ENCODE assay signal across 9 mouse cellular contexts in genomic region chr3:123235921-123236320, GRCm38 (mm10). TPM values are rescaled to one million over a fixed set of nuclear protein-coding genes. Genes with fewer than 3 reads are reported as not detected.
DNase-seq lines count a peak whose midpoint lies in the region; ATAC-seq and TF ChIP-seq lines count a peak whose summit lies in the region.
"Had no signal": no experiment of that assay in that cellular context is flagged by ENCODE, and none has a peak within 500 bp of the region (broad histone marks: within the 10 kb centered on the region; RNA-seq: fewer than 3 reads in every experiment).

Gene Synpo2 (minus strand): TSS chr3:123236149.

- peaks cover 4% of the 10 kb centered on the region; the same call in 1 of the 2 replicates for H3K27me3 ChIP-seq in thymus, adult 2 months (ENCODE audit: control insufficient read depth, insufficient read depth, low read length)
- H3K27me3 ChIP-seq in forebrain, embryonic 10.5 days (ENCODE audit: poor library complexity, severe bottlenecking): peaks cover 34% of the 10 kb centered on the region
- no peaks in the 10 kb centered on the region for H3K27me3 ChIP-seq in heart, embryonic 14.5 days (ENCODE audit: control insufficient read depth, insufficient read depth, low read length)
- no peaks in the 10 kb centered on the region for H3K27me3 ChIP-seq in kidney, postnatal 0 days (ENCODE audit: insufficient read depth, low read length)
- H3K27me3 ChIP-seq in liver, embryonic 12.5 days (replicated peaks): peaks cover 26% of the 10 kb centered on the region
- no peaks in the 10 kb centered on the region for H3K27me3 ChIP-seq in testis, adult 2 months (ENCODE audit: control insufficient read depth, insufficient read depth, low read length)

- H3K4me3 ChIP-seq in thymus, adult 2 months (ENCODE audit: control insufficient read depth, insufficient read depth, low read length): peak within 1 kb of the TSS; percentile 22
- peak within 1 kb of the TSS; percentile 61 for H3K4me3 ChIP-seq in forebrain, embryonic 10.5 days
- H3K4me3 ChIP-seq in heart, embryonic 14.5 days (ENCODE audit: control insufficient read depth in 1 of 2, insufficient read depth in 1 of 2, low read depth in 1 of 2, low read length in 2 of 2): peak within 1 kb of the TSS; percentile 62 to 76
- H3K4me3 ChIP-seq in kidney, postnatal 0 days (replicated peaks; ENCODE audit: low read depth, low read length): peak within 1 kb of the TSS; percentile 43
- peak within 1 kb of the TSS; percentile 38 for H3K4me3 ChIP-seq in liver, embryonic 12.5 days
- peak within 1 kb of the TSS; percentile 61 for H3K4me3 ChIP-seq in testis, adult 2 months (ENCODE audit: control insufficient read depth, low read depth, low read length)

- 7% methylated on average over 20 of the region's 20 CpGs for WGBS in thymus, adult 2 months
- WGBS in forebrain, embryonic 10.5 days: under 1% methylated on average over 20 of the region's 20 CpGs
- under 1% methylated on average over 20 of the region's 20 CpGs for WGBS in heart, embryonic 14.5 days
- WGBS in kidney, postnatal 0 days: 1% methylated on average over 20 of the region's 20 CpGs
- WGBS in liver, embryonic 12.5 days (ENCODE audit: insufficient replicate concordance): 2% methylated on average over 20 of the region's 20 CpGs

- no peaks in the 10 kb centered on the region; the same call in 1 of the 2 replicates for H3K4me1 ChIP-seq in thymus, adult 2 months (replicated peaks; ENCODE audit: control insufficient read depth, insufficient read depth, low read length)
- peaks cover 22% of the 10 kb centered on the region for H3K4me1 ChIP-seq in forebrain, embryonic 10.5 days
- peaks cover 15 to 22% of the 10 kb centered on the region in 2 experiments for H3K4me1 ChIP-seq in heart, embryonic 14.5 days (ENCODE audit: control insufficient read depth in 2 of 2, insufficient read depth in 2 of 2, low read length in 2 of 2)
- peaks cover 5% of the 10 kb centered on the region; the same call in 1 of the 2 replicates for H3K4me1 ChIP-seq in kidney, postnatal 0 days (replicated peaks; ENCODE audit: insufficient read depth, low read length)
- no peaks in the 10 kb centered on the region for H3K4me1 ChIP-seq in liver, embryonic 12.5 days
- H3K4me1 ChIP-seq in testis, adult 2 months (ENCODE audit: control insufficient read depth, insufficient read depth, low read length): peaks cover 5% of the 10 kb centered on the region

- TF ChIP-seq CTCF in thymus, adult 2 months (IDR thresholded peaks at IDR 0.05; ENCODE audit: borderline replicate concordance, control insufficient read depth, extremely low read depth, insufficient read depth, low read length, poor library complexity): no peak
- no peak for TF ChIP-seq CTCF in kidney, postnatal 0 days (IDR thresholded peaks at IDR 0.05; ENCODE audit: low read depth)
- no peak for TF ChIP-seq CTCF in testis, adult 2 months (IDR thresholded peaks at IDR 0.05; ENCODE audit: control insufficient read depth, insufficient read depth, insufficient replicate concordance, low read depth, low read length)

- H3K9ac ChIP-seq in heart, embryonic 14.5 days (ENCODE audit: low read length): peak within 1 kb of the TSS; percentile 78
- H3K9ac ChIP-seq in kidney, postnatal 0 days (ENCODE audit: low read depth, low read length): peak within 1 kb of the TSS; percentile 44; the same call in 1 of the 2 replicates
- H3K9ac ChIP-seq in liver, embryonic 12.5 days: 0 out of 2 replicates have a peak within 1 kb of the TSS, but pooled peaks have one; percentile 31

- DNase-seq in thymus, adult 2 months: peak; percentile 3
- DNase-seq in thymus, postnatal 0 days (ENCODE audit: low spot score): no peak
- peak; percentile 53 for DNase-seq in forebrain, embryonic 10.5 days (ENCODE audit: extremely low spot score, low spot score)
- peak; percentile 79 for DNase-seq in kidney, postnatal 0 days (ENCODE audit: low spot score)
- peak; percentile 54 for DNase-seq in neural tube, embryonic 10.5 days (ENCODE audit: extremely low spot score, low spot score)

- no peaks in the 10 kb centered on the region for H3K36me3 ChIP-seq in thymus, adult 2 months (ENCODE audit: control insufficient read depth, insufficient read depth, low read length)
- H3K36me3 ChIP-seq in forebrain, embryonic 10.5 days (replicated peaks): no peaks in the 10 kb centered on the region
- H3K36me3 ChIP-seq in heart, embryonic 14.5 days (ENCODE audit: control insufficient read depth, insufficient read depth, low read length): no peaks in the 10 kb centered on the region
- no peaks in the 10 kb centered on the region for H3K36me3 ChIP-seq in kidney, postnatal 0 days (ENCODE audit: insufficient read depth, low read length)
- H3K36me3 ChIP-seq in liver, embryonic 12.5 days: no peaks in the 10 kb centered on the region
- no peaks in the 10 kb centered on the region for H3K36me3 ChIP-seq in testis, adult 2 months (ENCODE audit: control insufficient read depth, insufficient read depth, low read length)
- H3K36me3 ChIP-seq: G1E had no signal

- no peak within 1 kb of the TSS for H3K27ac ChIP-seq in thymus, adult 2 months (ENCODE audit: control insufficient read depth, insufficient read depth, low read length)
- peak within 1 kb of the TSS; percentile 72 for H3K27ac ChIP-seq in forebrain, embryonic 10.5 days
- H3K27ac ChIP-seq in heart, embryonic 14.5 days (replicated peaks in 1 of 2; ENCODE audit: control insufficient read depth in 1 of 2, insufficient read depth in 1 of 2, low read depth in 2 of 2, low read length in 2 of 2): peak within 1 kb of the TSS; percentile 53 to 62
- H3K27ac ChIP-seq in kidney, postnatal 0 days: no peak within 1 kb of the TSS
- no peak within 1 kb of the TSS for H3K27ac ChIP-seq in liver, embryonic 12.5 days
- H3K27ac ChIP-seq in testis, adult 2 months (ENCODE audit: control insufficient read depth, insufficient read depth, low read depth, low read length): no peak within 1 kb of the TSS

- peak; percentile 60 for ATAC-seq in heart, embryonic 14.5 days (ENCODE audit: insufficient number of reproducible peaks, insufficient read depth, low FRiP score, low read depth)
- 0 out of 2 replicates have a peak, but pooled peaks have one; percentile 43 for ATAC-seq in kidney, postnatal 0 days (replicated peaks; ENCODE audit: low FRiP score, low read depth)
- ATAC-seq in liver, embryonic 12.5 days: no peak

- H3K4me2 ChIP-seq in heart, embryonic 14.5 days (ENCODE audit: low read length): peak within 1 kb of the TSS; percentile 74
- peak within 1 kb of the TSS; percentile 69 for H3K4me2 ChIP-seq in kidney, postnatal 0 days (ENCODE audit: low read length)
- peak within 1 kb of the TSS; percentile 60 for H3K4me2 ChIP-seq in liver, embryonic 12.5 days

- TF ChIP-seq POLR2A in thymus, adult 2 months (IDR thresholded peaks at IDR 0.05; ENCODE audit: control insufficient read depth, extremely low read depth, insufficient read depth, low read length, poor library complexity): no peak
- TF ChIP-seq POLR2A in testis, adult 2 months (IDR thresholded peaks at IDR 0.05; ENCODE audit: control insufficient read depth, low read depth, low read length): no peak

- no peaks in the 10 kb centered on the region for H3K9me3 ChIP-seq in forebrain, embryonic 10.5 days
- H3K9me3 ChIP-seq in heart, embryonic 14.5 days (ENCODE audit: control insufficient read depth, low read length): peaks cover 5% of the 10 kb centered on the region; the same call in 1 of the 2 replicates
- no peaks in the 10 kb centered on the region for H3K9me3 ChIP-seq in kidney, postnatal 0 days (replicated peaks; ENCODE audit: low read length)
- H3K9me3 ChIP-seq in liver, embryonic 12.5 days (replicated peaks): no peaks in the 10 kb centered on the region

RNA-seq across cellular contexts. Expression of gene Synpo2, which starts in this region (rescaled TPM):
- polyA plus RNA-seq in thymus, adult 2 months (2012; rRNA removed): 6.7 and 8.7 TPM in 2 replicates
- polyA plus RNA-seq in thymus, postnatal 0 days (2015; fragmentation: Nextera tagmentation; extraction: Ambion mirVana): 2.3 and 3.3 TPM in 2 replicates
- polyA plus RNA-seq in forebrain, embryonic 10.5 days (2016; fragmentation: Nextera tagmentation; extraction: Ambion mirVana): 1.3 and 1.6 TPM in 2 replicates
- polyA plus RNA-seq in heart, embryonic 14.5 days (2014; fragmentation: Nextera tagmentation; extraction: Ambion mirVana): 14.4 and 15.0 TPM in 2 replicates
- 5.1 and 5.2 TPM in 2 replicates for polyA plus RNA-seq in kidney, postnatal 0 days (2015; fragmentation: Nextera tagmentation; extraction: Ambion mirVana)
- 0.89 and 0.96 TPM in 2 replicates for polyA plus RNA-seq in liver, embryonic 12.5 days (2016; fragmentation: Nextera tagmentation; extraction: Ambion mirVana)
- 0.73 and 2.0 TPM in 2 replicates for polyA plus RNA-seq in testis, adult 2 months (2012; rRNA removed)
- polyA plus RNA-seq: G1E had no signal

Comparison
In these comparisons a context has a peak if more than half of its experiments do, and no peak if none do; other contexts are left out.
1. H3K27ac ChIP-seq: peak in forebrain, embryonic 10.5 days (single experiment) and heart, embryonic 14.5 days (2 of 2); none in thymus, adult 2 months (single experiment), kidney, postnatal 0 days (single experiment), liver, embryonic 12.5 days (single experiment) and testis, adult 2 months (single experiment).
2. Peak in every context shown above with its lines, with median percentiles within 50 percentile points of each other: H3K4me3 ChIP-seq, H3K4me2 ChIP-seq and H3K9ac ChIP-seq.